In genomic region chr5:122233695-122234094, GRCm38 (mm10) we compare ENCODE assay signal across 1 mouse cellular context.
TF ChIP-seq lines count a peak whose summit lies in the region.

No protein-coding gene starts in this region.

TF ChIP-seq in CH12.LX, 34 proteins besides CTCF, POLR2A, EP300 and RAD21 (continued from another document):
- peak; percentile 21; the same call in 1 of the 2 replicates for TF ChIP-seq USF2 (conservative IDR thresholded peaks at IDR 0.05; ENCODE audit: low read depth, low read length)
TF ChIP-seq in CH12.LX: peak in this region for 17.
